Mouse (Mus musculus): ENCODE measurements at regions not wholly inside any gene's neighbourhood (a gene's known extent, or its start where the extent isn't known, plus 50 kb on each side); places are given as distances from the start of the nearest gene placed in this dataset.

GRCm38 (mm10) chr11:21033823-21034401, 57.2 kb upstream of the Peli1 start:
- DNase-seq (ENCODE audit: low read depth, low spot score) = peak; percentile 47

GRCm38 (mm10) chr11:21036161-21036916, 54.8 kb upstream of the Peli1 start:
- no peak for DNase-seq (ENCODE audit: low read depth, low spot score)

- DNase-seq (ENCODE audit: low read depth, low spot score) = no peak
Measured at GRCm38 (mm10) chr11:21037267-21037906, 53.7 kb upstream of the Peli1 start.

- DNase-seq (ENCODE audit: low read depth, low spot score) = no peak
Measured at GRCm38 (mm10) chr11:21041201-21041600, 49.9 kb upstream of the Peli1 start.
